Mouse (Mus musculus) heart, embryonic 12.5 days (tissue): ENCODE measurements around the gene Rdh19. TPM values are rescaled to one million over a fixed set of nuclear protein-coding genes. Genes with fewer than 3 reads are reported as not detected.

Experiments
- ATAC-seq: fragments of 200-750 bp; cut with Nextera tagmentation; 2 replicates; pipeline ENCODE4 v1.8.0; 2017; ENCODE audit warnings: moderate TSS enrichment, moderate library complexity; ENCODE audit not compliant: insufficient number of reproducible peaks, low FRiP score
- H3K27ac ChIP-seq: fragments of 300-500 bp; sonication (generic); 2 replicates; pipeline ENCODE4 v1.5.1; 2016; ENCODE audit warnings: mild to moderate bottlenecking, moderate library complexity; ENCODE audit not compliant: poor library complexity, severe bottlenecking
- H3K27me3 ChIP-seq: fragments of 300-500 bp; sonication (generic); replicated peaks from 2 replicates; pipeline ENCODE4 v1.6.1; 2016; ENCODE audit warnings: mild to moderate bottlenecking, moderate library complexity
- H3K36me3 ChIP-seq: fragments of 300-500 bp; sonication (generic); 2 replicates; pipeline ENCODE4 v1.6.1; 2016; ENCODE audit warnings: mild to moderate bottlenecking, moderate library complexity
- H3K4me1 ChIP-seq: fragments of 300-500 bp; sonication (generic); replicated peaks from 2 replicates; pipeline ENCODE4 v1.6.1; 2016; ENCODE audit warnings: mild to moderate bottlenecking
- H3K4me2 ChIP-seq: fragments of 300-500 bp; sonication (generic); 2 replicates; pipeline ENCODE4 v1.6.1; 2016; ENCODE audit warnings: mild to moderate bottlenecking, moderate library complexity
- H3K4me3 ChIP-seq: fragments of 300-500 bp; sonication (generic); 2 replicates; pipeline ENCODE4 v1.5.1; 2016; ENCODE audit warnings: mild to moderate bottlenecking
- H3K9ac ChIP-seq: fragments of 300-500 bp; sonication (generic); 2 replicates; pipeline ENCODE4 v1.6.1; 2016; ENCODE audit warnings: mild to moderate bottlenecking, moderate library complexity
- H3K9me3 ChIP-seq: fragments of 300-500 bp; sonication (generic); replicated peaks from 2 replicates; pipeline ENCODE4 v1.6.1; 2016; ENCODE audit warnings: mild to moderate bottlenecking, moderate library complexity
- WGBS: fragments of 180-500 bp; shearing (Covaris S2); methylation state at CpG from one replicate; pipeline ENCODE4 v1.1.7; 2016; 5-methylcytosine and 5-hydroxymethylcytosine counted together
- polyA plus RNA-seq: library from polyadenylated mRNA; unstranded; fragments of >200 nt; fragmentation: Nextera tagmentation; extraction: Ambion mirVana; gene quantifications from 2 replicates; pipeline ENCODE4 v1.2.1, GENCODE M21; 2016

Rdh19 gene
- polyA plus RNA-seq, 1 experiment from 2014 or later: not detected

DNA sequence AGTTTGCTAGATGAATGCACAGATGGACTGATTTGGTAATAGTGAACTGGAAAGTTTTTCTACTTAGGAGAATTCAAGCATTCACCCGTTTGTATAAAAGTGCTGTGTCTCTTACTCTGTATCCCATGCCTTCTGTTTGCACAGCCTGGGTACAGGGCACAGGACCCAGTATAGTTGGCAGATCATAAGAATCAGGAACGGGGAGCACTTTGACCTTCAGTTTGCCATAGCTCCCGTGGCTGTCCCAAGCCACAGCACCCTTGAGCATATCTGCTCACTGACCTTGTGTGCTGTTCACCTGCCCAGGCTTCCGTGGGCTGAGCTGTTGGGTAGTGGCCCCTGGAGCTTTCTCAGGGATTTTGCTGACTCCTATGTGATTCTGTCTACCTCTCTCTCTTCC, 52.0 kb downstream of the Rdh19 start:
- no peak overlapping the region for H3K4me3 ChIP-seq
- WGBS: 71% methylated on average over 4 of the region's 4 CpGs
- ATAC-seq: no peak
- H3K9ac ChIP-seq: no peak overlapping the region
- no peak overlapping the region for H3K4me2 ChIP-seq
- no peaks in the 10 kb centered on the region for H3K36me3 ChIP-seq
- no peak overlapping the region for H3K27ac ChIP-seq
- H3K4me1 ChIP-seq: peaks cover 7% of the 10 kb centered on the region; the same call in 1 of the 2 replicates
- H3K9me3 ChIP-seq: no peaks in the 10 kb centered on the region
- no peaks in the 10 kb centered on the region for H3K27me3 ChIP-seq

GRCm38 (mm10) chr10:127903116-127903515, 53.4 kb downstream of the Rdh19 start:
- Histone ChIP-seq H3K9ac (no peak overlapping the region), H3K9me3 (no peaks in the 10 kb centered on the region), H3K27me3 (no peaks in the 10 kb centered on the region), H3K27ac (no peak overlapping the region), H3K4me3 (no peak overlapping the region), H3K4me1 (peaks cover 7% of the 10 kb centered on the region; the same call in 1 of the 2 replicates), H3K36me3 (no peaks in the 10 kb centered on the region), H3K4me2 (no peak overlapping the region)
- ATAC-seq: no peak
- 41% methylated on average over 1 of the region's 1 CpGs for WGBS

- ATAC-seq: no peak
- WGBS: 49% methylated on average over 7 of the region's 7 CpGs
- no peaks in the 10 kb centered on the region for H3K9me3 ChIP-seq
- no peak overlapping the region for H3K4me3 ChIP-seq
- H3K9ac ChIP-seq: no peak overlapping the region
- H3K4me1 ChIP-seq: peaks cover 7% of the 10 kb centered on the region; the same call in 1 of the 2 replicates
- H3K36me3 ChIP-seq: no peaks in the 10 kb centered on the region
- H3K27me3 ChIP-seq: no peaks in the 10 kb centered on the region
- H3K4me2 ChIP-seq: no peak overlapping the region
- no peak overlapping the region for H3K27ac ChIP-seq
Observed at GRCm38 (mm10) chr10:127904718-127905446, 55.2 kb downstream of the Rdh19 start.

DNA sequence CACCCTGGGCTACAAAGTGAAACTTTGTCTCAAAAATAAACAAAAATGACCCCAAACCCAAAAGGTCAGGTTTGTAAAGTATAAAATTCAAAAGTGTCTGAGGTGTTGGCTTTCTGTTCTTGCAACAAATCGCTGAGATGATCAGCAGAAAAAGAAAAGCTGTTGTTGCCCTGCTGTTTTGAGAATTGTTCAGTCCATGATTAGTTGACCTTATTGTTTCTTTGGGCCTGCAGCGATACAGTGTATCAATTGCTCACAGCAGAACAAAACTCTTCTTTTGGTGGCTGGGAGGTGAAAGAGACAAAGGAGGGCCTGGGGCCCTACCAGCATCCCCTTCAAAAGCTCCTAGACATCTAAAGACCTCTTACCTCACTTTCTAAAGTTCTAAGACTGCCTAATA, 56.4 kb downstream of the Rdh19 start:
- Histone ChIP-seq H3K36me3 (no peaks in the 10 kb centered on the region), H3K4me2 (no peak overlapping the region), H3K9me3 (no peaks in the 10 kb centered on the region), H3K4me3 (no peak overlapping the region), H3K27ac (no peak overlapping the region), H3K9ac (no peak overlapping the region), H3K27me3 (no peaks in the 10 kb centered on the region), H3K4me1 (peaks cover 7% of the 10 kb centered on the region; the same call in 1 of the 2 replicates)
- 82% methylated on average over 2 of the region's 2 CpGs for WGBS
- ATAC-seq: no peak

- no peak for ATAC-seq
- H3K27me3 ChIP-seq: no peaks in the 10 kb centered on the region
- H3K27ac ChIP-seq: no peak overlapping the region
- H3K9ac ChIP-seq: no peak overlapping the region
- H3K36me3 ChIP-seq: no peaks in the 10 kb centered on the region
- H3K4me1 ChIP-seq: peaks cover 7% of the 10 kb centered on the region; the same call in 1 of the 2 replicates
- H3K4me2 ChIP-seq: no peak overlapping the region
- H3K4me3 ChIP-seq: no peak overlapping the region
- H3K9me3 ChIP-seq: no peaks in the 10 kb centered on the region
Observed at GRCm38 (mm10) chr10:127907386-127907951, 57.7 kb downstream of the Rdh19 start.

Other genes with a start within 250 kb of the Rdh19 start
- 43.3 and 46.1 TPM in 2 replicates for gene Lrp1, start 228.8 kb upstream of the Rdh19 start, polyA plus RNA-seq
- gene Stat6, start 206.9 kb upstream of the Rdh19 start, polyA plus RNA-seq: 27.8 and 28.2 TPM in 2 replicates
- gene Nemp1, start 183.0 kb upstream of the Rdh19 start, polyA plus RNA-seq: 8.9 and 9.2 TPM in 2 replicates
- 13.4 and 13.7 TPM in 2 replicates for gene Nab2, start 181.4 kb upstream of the Rdh19 start, polyA plus RNA-seq
- gene Myo1a, start 144.8 kb upstream of the Rdh19 start, polyA plus RNA-seq: 0.22 and 0.32 TPM in 2 replicates
- gene Tac2, start 125.5 kb upstream of the Rdh19 start, polyA plus RNA-seq: 4.4 and 16.9 TPM in 2 replicates
- gene Zbtb39, start 110.4 kb upstream of the Rdh19 start, polyA plus RNA-seq: 2.5 TPM in 2 replicates
- gene Gpr182, start 98.2 kb upstream of the Rdh19 start, polyA plus RNA-seq: 22.2 and 23.4 TPM in 2 replicates
- gene Rdh1, start 90.2 kb upstream of the Rdh19 start, polyA plus RNA-seq: not detected in 2 replicates
- gene Rdh16f1, start 90.1 kb upstream of the Rdh19 start, polyA plus RNA-seq: not detected in 2 replicates
- gene Rdh9, start 73.5 kb upstream of the Rdh19 start, polyA plus RNA-seq: 0.06 and 0.10 TPM in 2 replicates
- not detected in 2 replicates for gene Rdh16, start 48.8 kb upstream of the Rdh19 start, polyA plus RNA-seq
- not detected in 2 replicates for gene Rdh16f2, start 16.5 kb downstream of the Rdh19 start, polyA plus RNA-seq
- not detected in 2 replicates for gene Rdh7, start 38.9 kb downstream of the Rdh19 start, polyA plus RNA-seq
- gene Sdr9c7, start 48.6 kb downstream of the Rdh19 start, polyA plus RNA-seq: not detected in 2 replicates
- not detected in 2 replicates for gene Hsd17b6, start 157.7 kb downstream of the Rdh19 start, polyA plus RNA-seq
- 50.0 and 50.6 TPM in 2 replicates for gene Prim1, start 165.2 kb downstream of the Rdh19 start, polyA plus RNA-seq
- 573 and 577 TPM in 2 replicates for gene Naca, start 185.6 kb downstream of the Rdh19 start, polyA plus RNA-seq
- gene Ptges3, start 209.0 kb downstream of the Rdh19 start, polyA plus RNA-seq: 363 and 375 TPM in 2 replicates
- 4,835 and 4,880 TPM in 2 replicates for gene Atp5b, start 233.3 kb downstream of the Rdh19 start, polyA plus RNA-seq
- gene Baz2a, start 241.6 kb downstream of the Rdh19 start, polyA plus RNA-seq: 11.3 and 12.2 TPM in 2 replicates